8 mouse cellular contexts compared by ENCODE assay signal in genomic region chr9:45935628-45936210, GRCm38 (mm10). TPM values are rescaled to one million over a fixed set of nuclear protein-coding genes. Genes with fewer than 3 reads are reported as not detected.
A peak's percentile ranks its signal among the peaks of the same experiment; 100 is the strongest.
DNase-seq lines count a peak whose midpoint lies in the region; ATAC-seq and TF ChIP-seq lines count a peak whose summit lies in the region.

Gene Tagln (minus strand): TSS chr9:45936058.

- no peak for TF ChIP-seq CTCF in midbrain, postnatal 0 days (IDR thresholded peaks at IDR 0.05)

- H3K4me1 ChIP-seq in embryonic facial prominence, embryonic 11.5 days (ENCODE audit: control insufficient read depth, insufficient read depth, low read length) = peaks cover 2% of the 10 kb centered on the region; the same call in 1 of the 2 replicates
- peaks cover 46% of the 10 kb centered on the region for H3K4me1 ChIP-seq in heart, embryonic 13.5 days
- H3K4me1 ChIP-seq in limb, embryonic 10.5 days = peaks cover 9% of the 10 kb centered on the region
- peaks cover 3% of the 10 kb centered on the region; the same call in 1 of the 2 replicates for H3K4me1 ChIP-seq in midbrain, postnatal 0 days (ENCODE audit: insufficient read depth, low read length)

- no peaks in the 10 kb centered on the region for H3K27me3 ChIP-seq in embryonic facial prominence, embryonic 11.5 days (ENCODE audit: control insufficient read depth, insufficient read depth, low read length)
- H3K27me3 ChIP-seq in heart, embryonic 13.5 days (replicated peaks) = no peaks in the 10 kb centered on the region
- H3K27me3 ChIP-seq in limb, embryonic 10.5 days (ENCODE audit: low read depth, poor library complexity, severe bottlenecking) = peaks cover 22% of the 10 kb centered on the region
- peaks cover 4% of the 10 kb centered on the region; the same call in 1 of the 2 replicates for H3K27me3 ChIP-seq in midbrain, postnatal 0 days (ENCODE audit: insufficient read depth, low read length)

- no peaks in the 10 kb centered on the region for H3K9me3 ChIP-seq in embryonic facial prominence, embryonic 11.5 days (replicated peaks; ENCODE audit: control insufficient read depth, low read length)
- no peaks in the 10 kb centered on the region for H3K9me3 ChIP-seq in heart, embryonic 13.5 days
- H3K9me3 ChIP-seq in limb, embryonic 10.5 days (replicated peaks) = no peaks in the 10 kb centered on the region
- H3K9me3 ChIP-seq in midbrain, postnatal 0 days (ENCODE audit: low read length) = no peaks in the 10 kb centered on the region

- H3K4me3 ChIP-seq in embryonic facial prominence, embryonic 11.5 days (ENCODE audit: low read depth, low read length) = peak within 1 kb of the TSS; percentile 6; the same call in 1 of the 2 replicates
- H3K4me3 ChIP-seq in heart, embryonic 13.5 days = peak within 1 kb of the TSS; percentile 48
- peak within 1 kb of the TSS; percentile 39 for H3K4me3 ChIP-seq in limb, embryonic 10.5 days
- H3K4me3 ChIP-seq in midbrain, postnatal 0 days (ENCODE audit: low read depth, low read length) = no peak within 1 kb of the TSS

- no peaks in the 10 kb centered on the region; the same call in none of the 2 replicates for H3K36me3 ChIP-seq in embryonic facial prominence, embryonic 11.5 days (replicated peaks; ENCODE audit: control insufficient read depth, insufficient read depth, low read depth, low read length)
- peaks cover 35% of the 10 kb centered on the region for H3K36me3 ChIP-seq in heart, embryonic 13.5 days
- peaks cover 37% of the 10 kb centered on the region for H3K36me3 ChIP-seq in limb, embryonic 10.5 days
- peaks cover 25% of the 10 kb centered on the region for H3K36me3 ChIP-seq in midbrain, postnatal 0 days (ENCODE audit: insufficient read depth, low read length)

- WGBS in embryonic facial prominence, embryonic 11.5 days = 7% methylated on average over 21 of the region's 21 CpGs
- 2% methylated on average over 21 of the region's 21 CpGs for WGBS in heart, embryonic 13.5 days
- 7% methylated on average over 21 of the region's 21 CpGs for WGBS in limb, embryonic 10.5 days
- 13% methylated on average over 21 of the region's 21 CpGs for WGBS in midbrain, postnatal 0 days

- no peak for DNase-seq in layer of hippocampus, postnatal 14 days (ENCODE audit: low spot score in 2 of 2)
- no peak for DNase-seq in layer of hippocampus, adult 18-20 months (ENCODE audit: low spot score in 2 of 2)
- DNase-seq in embryonic facial prominence, embryonic 11.5 days (ENCODE audit: low spot score) = peak; percentile 28
- peak; percentile 48 for DNase-seq in limb, embryonic 10.5 days (ENCODE audit: low spot score)
- no peak for DNase-seq in midbrain, postnatal 0 days (ENCODE audit: low spot score)
- DNase-seq in left cerebral cortex, adult 18-20 months (ENCODE audit: low spot score in 2 of 2) = no peak
- DNase-seq in right cerebral cortex, adult 2 months (ENCODE audit: low spot score in 2 of 2) = no peak

- ATAC-seq in embryonic facial prominence, embryonic 11.5 days (replicated peaks; ENCODE audit: insufficient number of reproducible peaks, low FRiP score, low TSS enrichment, low read depth) = 0 out of 2 replicates have a peak, but pooled peaks have one; percentile 22
- ATAC-seq in heart, embryonic 13.5 days (ENCODE audit: extremely low read depth, insufficient number of reproducible peaks, low FRiP score, low TSS enrichment) = peak; percentile 45; the same call in 1 of the 2 replicates
- no peak for ATAC-seq in midbrain, postnatal 0 days (ENCODE audit: low FRiP score)

- peak within 1 kb of the TSS; percentile 46 for H3K9ac ChIP-seq in embryonic facial prominence, embryonic 11.5 days (replicated peaks; ENCODE audit: low read length)
- peak within 1 kb of the TSS; percentile 70 for H3K9ac ChIP-seq in heart, embryonic 13.5 days
- H3K9ac ChIP-seq in midbrain, postnatal 0 days (replicated peaks; ENCODE audit: low read length, poor library complexity, severe bottlenecking) = no peak within 1 kb of the TSS

- H3K4me2 ChIP-seq in embryonic facial prominence, embryonic 11.5 days (ENCODE audit: low read depth, low read length) = peak within 1 kb of the TSS; percentile 44
- peak within 1 kb of the TSS; percentile 73 for H3K4me2 ChIP-seq in heart, embryonic 13.5 days
- H3K4me2 ChIP-seq in midbrain, postnatal 0 days (ENCODE audit: low read depth, low read length, poor library complexity, severe bottlenecking) = peak within 1 kb of the TSS; percentile 32

- H3K27ac ChIP-seq in embryonic facial prominence, embryonic 11.5 days (replicated peaks; ENCODE audit: low read depth, low read length) = no peak within 1 kb of the TSS
- peak within 1 kb of the TSS; percentile 60 for H3K27ac ChIP-seq in heart, embryonic 13.5 days (replicated peaks)
- H3K27ac ChIP-seq in limb, embryonic 10.5 days = 0 out of 2 replicates have a peak within 1 kb of the TSS, but pooled peaks have one; percentile 56
- no peak within 1 kb of the TSS for H3K27ac ChIP-seq in midbrain, postnatal 0 days (ENCODE audit: low read depth, low read length)

RNA-seq across cellular contexts. Expression of gene Tagln, which starts in this region (rescaled TPM):
- 10 to 100 TPM; 12.7 to 18.2 TPM for total RNA-seq in layer of hippocampus, postnatal 14 days (2021)
- total RNA-seq in layer of hippocampus, adult 18-20 months (2021) = 1 to 10 TPM; 3.4 to 8.3 TPM
- polyA plus RNA-seq in embryonic facial prominence, embryonic 11.5 days (2014; fragmentation: Nextera tagmentation; extraction: Ambion mirVana) = 14.1 and 16.3 TPM in 2 replicates
- 151 and 203 TPM in 2 replicates for polyA plus RNA-seq in heart, embryonic 13.5 days (2015; fragmentation: Nextera tagmentation; extraction: Ambion mirVana)
- 4.7 and 6.0 TPM in 2 replicates for polyA plus RNA-seq in limb, embryonic 10.5 days (2016; fragmentation: Nextera tagmentation; extraction: Ambion mirVana)
- total RNA-seq in midbrain, postnatal 0 days (2014; rRNA removed) = 5.2 and 5.3 TPM in 2 replicates
- polyA plus RNA-seq in midbrain, postnatal 0 days (2015; fragmentation: Nextera tagmentation; extraction: Ambion mirVana) = 4.2 and 5.2 TPM in 2 replicates
- total RNA-seq in left cerebral cortex, adult 18-20 months (2021) = 1 to 10 TPM; 8.5 to 9.9 TPM

Comparison
In these comparisons a context has a peak if more than half of its experiments do, and no peak if none do; other contexts are left out.
1. DNase-seq: peak in embryonic facial prominence, embryonic 11.5 days (single experiment) and limb, embryonic 10.5 days (single experiment); none in layer of hippocampus, postnatal 14 days (0 of 2), layer of hippocampus, adult 18-20 months (0 of 2), midbrain, postnatal 0 days (single experiment), left cerebral cortex, adult 18-20 months (0 of 2) and right cerebral cortex, adult 2 months (0 of 2).
2. H3K27ac ChIP-seq: peak in heart, embryonic 13.5 days (single experiment) and limb, embryonic 10.5 days (single experiment); none in embryonic facial prominence, embryonic 11.5 days (single experiment) and midbrain, postnatal 0 days (single experiment).
3. Peak in every context shown above with its lines, with median percentiles within 50 percentile points of each other: H3K4me2 ChIP-seq.